Mouse (Mus musculus) heart, postnatal 0 days (tissue): ENCODE data around the gene Gm7534. TPM values are rescaled to one million over a fixed set of nuclear protein-coding genes. Genes with fewer than 3 reads are reported as not detected.
"Not testable (repeated sequence)": the region's sequence is repeated elsewhere in the genome, so short reads cannot be mapped to it uniquely, and the experiment has no call there.

ENCODE experiments used
- ATAC-seq: fragments of 200-750 bp; cut with Nextera tagmentation; 2 replicates; pipeline ENCODE4 v1.8.0; 2017; ENCODE audit warnings: low read depth, moderate number of reproducible peaks, moderate library complexity; ENCODE audit not compliant: insufficient read depth
- DNase-seq: peaks from one replicate; pipeline ENCODE4 v3.0.0-alpha.2; 2016; ENCODE audit warnings: low spot score
- H3K27ac ChIP-seq: fragments of 300-500 bp; sonication (generic); 2 replicates; pipeline ENCODE4 v1.5.1; 2014; ENCODE audit warnings: low read depth, mild to moderate bottlenecking
- H3K27me3 ChIP-seq: fragments of 300-500 bp; sonication (generic); 2 replicates; pipeline ENCODE4 v1.6.1; 2014; ENCODE audit warnings: low read length, mixed read lengths; ENCODE audit not compliant: control insufficient read depth, insufficient read depth
- H3K36me3 ChIP-seq: fragments of 300-500 bp; sonication (generic); replicated peaks from 2 replicates; pipeline ENCODE4 v1.6.1; 2014; ENCODE audit warnings: low read length, mixed read lengths; ENCODE audit not compliant: control insufficient read depth, insufficient read depth
- H3K4me1 ChIP-seq: fragments of 300-500 bp; sonication (generic); 2 replicates; pipeline ENCODE4 v1.6.1; 2014; ENCODE audit warnings: antibody characterized with exemption; ENCODE audit not compliant: control insufficient read depth, insufficient read depth
- H3K4me2 ChIP-seq: fragments of 300-500 bp; sonication (generic); 2 replicates; pipeline ENCODE4 v1.6.1; 2014; ENCODE audit warnings: low read depth, mild to moderate bottlenecking, low read length, moderate library complexity
- H3K4me3 ChIP-seq: fragments of 300-500 bp; sonication (generic); 2 replicates; pipeline ENCODE4 v1.5.1; 2014; ENCODE audit warnings: low read depth, low read length
- H3K9ac ChIP-seq: fragments of 300-500 bp; sonication (generic); replicated peaks from 2 replicates; pipeline ENCODE4 v1.6.1; 2014; ENCODE audit warnings: low read depth, low read length, mixed read lengths
- H3K9me3 ChIP-seq: fragments of 300-500 bp; sonication (generic); replicated peaks from 2 replicates; pipeline ENCODE4 v1.6.1; 2016; ENCODE audit warnings: low read length; ENCODE audit not compliant: control insufficient read depth
- CTCF ChIP-seq: IDR thresholded peaks from 2 replicates; pipeline ENCODE4 v1.5.1; 2016; ENCODE audit warnings: antibody characterized with exemption, control low read depth, low read depth
- EP300 ChIP-seq: IDR thresholded peaks from 2 replicates; pipeline ENCODE4 v1.6.1; 2016; ENCODE audit warnings: antibody characterized with exemption, low read depth
- WGBS: fragments of 180-500 bp; shearing (Covaris S2); extraction: QIAGEN DNeasy Blood & Tissue Kit; methylation state at CpG from one replicate; pipeline ENCODE4 v1.1.7; 2014; 5-methylcytosine and 5-hydroxymethylcytosine counted together
- polyA plus RNA-seq: library from polyadenylated mRNA; unstranded; fragments of >200 nt; fragmentation: Nextera tagmentation; extraction: Ambion mirVana; gene quantifications from 2 replicates; pipeline ENCODE4 v1.2.1, GENCODE M21; 2015
- total RNA-seq: library from RNA; depleted of rRNA; stranded (reverse); fragments of >200 nt; gene quantifications from 2 replicates; pipeline ENCODE4 v1.2.3, GENCODE M21; 2014; ENCODE audit warnings: low replicate concordance; rRNA removed

Gm7534 gene
- total and polyA plus RNA-seq, 2 experiments from 2014 or later, result not detected

DNA sequence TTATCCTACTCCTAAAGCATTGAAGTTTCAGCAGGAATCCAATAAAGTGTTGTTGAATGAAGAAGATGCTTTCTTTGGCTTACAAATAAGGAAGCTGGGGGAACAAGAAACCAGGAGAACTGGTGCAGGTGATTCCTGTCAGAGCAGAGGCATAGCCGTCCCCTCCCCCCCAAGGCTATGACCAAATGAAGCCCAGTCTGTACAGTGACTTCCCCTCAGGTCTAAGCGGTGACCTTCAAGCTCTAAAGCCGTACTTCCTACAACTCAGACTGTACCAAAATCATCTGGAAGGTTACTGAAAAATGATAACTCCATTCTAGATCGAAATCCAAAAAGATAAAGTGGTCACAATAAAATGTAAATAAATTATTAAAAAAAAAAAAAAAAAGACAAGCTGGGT lies 53.4 kb downstream of the Gm7534 start:
- H3K27me3 ChIP-seq, result no peaks in the 10 kb centered on the region
- no peak overlapping the region for H3K4me3 ChIP-seq
- H3K9ac ChIP-seq, result no peak overlapping the region
- no peak for DNase-seq
- H3K4me1 ChIP-seq, result 0 out of 2 replicates have a peak, but pooled peaks cover under 1% of the 10 kb centered on the region
- H3K4me2 ChIP-seq, result no peak overlapping the region
- no peak for ATAC-seq
- H3K9me3 ChIP-seq, result no peaks in the 10 kb centered on the region
- H3K27ac ChIP-seq, result no peak overlapping the region
- 93% methylated on average over 4 of the region's 4 CpGs for WGBS
- peaks cover 61% of the 10 kb centered on the region for H3K36me3 ChIP-seq
- TF ChIP-seq EP300, result no peak
- no peak for TF ChIP-seq CTCF

DNA sequence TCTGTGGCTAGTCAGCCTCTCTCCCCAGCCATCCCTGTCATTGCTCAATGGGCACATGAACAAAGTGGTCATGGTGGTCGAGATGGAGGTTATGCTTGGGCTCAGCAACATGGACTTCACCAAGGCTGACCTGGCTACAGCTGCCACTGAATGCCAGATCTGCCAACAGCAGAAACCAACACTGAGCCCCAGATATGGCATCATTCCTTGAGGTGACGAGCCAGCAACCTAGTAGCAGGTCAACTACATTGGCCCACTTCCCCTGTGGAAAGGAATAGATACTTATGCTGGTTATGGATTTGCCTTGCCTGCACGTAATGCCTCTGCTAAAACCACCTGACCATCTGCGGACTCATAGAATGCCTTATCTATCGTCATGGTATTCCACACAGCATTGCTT lies 58.5 kb downstream of the Gm7534 start:
- WGBS, result 93% methylated on average over 5 of the region's 5 CpGs
- H3K36me3 ChIP-seq, result peaks cover 35% of the 10 kb centered on the region
- ATAC-seq, H3K9ac ChIP-seq, H3K4me2 ChIP-seq, H3K4me1 ChIP-seq, H3K4me3 ChIP-seq, H3K27ac ChIP-seq, H3K27me3 ChIP-seq, DNase-seq, H3K9me3 ChIP-seq: not testable (repeated sequence)

Other genes with a start within 250 kb of the Gm7534 start
- 197 and 271 TPM in 2 replicates for gene Hmgn2, start 234.4 kb downstream of the Gm7534 start, total RNA-seq
- gene Hmgn2, start 234.4 kb downstream of the Gm7534 start, polyA plus RNA-seq, result 867 and 901 TPM in 2 replicates
- gene Dhdds, start 202.1 kb downstream of the Gm7534 start, total RNA-seq, result 38.4 and 39.8 TPM in 2 replicates
- gene Dhdds, start 202.1 kb downstream of the Gm7534 start, polyA plus RNA-seq, result 25.8 and 28.5 TPM in 2 replicates
- not detected in 2 replicates for gene Lin28a, start 184.2 kb downstream of the Gm7534 start, total RNA-seq
- 0.10 TPM in 1 of 2 replicates, not detected in the other for gene Lin28a, start 184.2 kb downstream of the Gm7534 start, polyA plus RNA-seq
- gene Zfp683, start 149.2 kb downstream of the Gm7534 start, total RNA-seq, result not detected in 2 replicates
- gene Zfp683, start 149.2 kb downstream of the Gm7534 start, polyA plus RNA-seq, result not detected in 2 replicates
- gene Crybg2, start 142.2 kb downstream of the Gm7534 start, total RNA-seq, result 0.08 and 6.6 TPM in 2 replicates
- gene Crybg2, start 142.2 kb downstream of the Gm7534 start, polyA plus RNA-seq, result 0.11 TPM in 1 of 2 replicates, not detected in the other
- gene Cd52, start 107.9 kb downstream of the Gm7534 start, total RNA-seq, result 10.5 TPM in 1 of 2 replicates, not detected in the other
- 9.3 and 10.5 TPM in 2 replicates for gene Cd52, start 107.9 kb downstream of the Gm7534 start, polyA plus RNA-seq
- gene Ubxn11, start 100.4 kb downstream of the Gm7534 start, total RNA-seq, result not detected in 2 replicates
- gene Ubxn11, start 100.4 kb downstream of the Gm7534 start, polyA plus RNA-seq, result 0.97 and 1.2 TPM in 2 replicates
- gene Sh3bgrl3, start 74.2 kb downstream of the Gm7534 start, total RNA-seq, result 49.7 and 67.6 TPM in 2 replicates
- 140 and 150 TPM in 2 replicates for gene Sh3bgrl3, start 74.2 kb downstream of the Gm7534 start, polyA plus RNA-seq
- 24.2 and 30.6 TPM in 2 replicates for gene Cep85, start 15.9 kb downstream of the Gm7534 start, total RNA-seq
- gene Cep85, start 15.9 kb downstream of the Gm7534 start, polyA plus RNA-seq, result 27.4 and 29.7 TPM in 2 replicates
- not detected in 2 replicates for gene Catsper4, start 24.4 kb upstream of the Gm7534 start, total RNA-seq
- not detected in 2 replicates for gene Catsper4, start 24.4 kb upstream of the Gm7534 start, polyA plus RNA-seq
- gene Cnksr1, start 35.4 kb upstream of the Gm7534 start, total RNA-seq, result 0.69 and 5.1 TPM in 2 replicates
- gene Cnksr1, start 35.4 kb upstream of the Gm7534 start, polyA plus RNA-seq, result 0.66 and 0.77 TPM in 2 replicates
- gene E130218I03Rik, start 40.7 kb upstream of the Gm7534 start, total RNA-seq, result not detected in 2 replicates
- gene E130218I03Rik, start 40.7 kb upstream of the Gm7534 start, polyA plus RNA-seq, result 0.16 and 0.20 TPM in 2 replicates
- gene Zfp593, start 42.6 kb upstream of the Gm7534 start, total RNA-seq, result 4.0 and 4.2 TPM in 2 replicates
- 5.4 and 6.0 TPM in 2 replicates for gene Zfp593, start 42.6 kb upstream of the Gm7534 start, polyA plus RNA-seq
- gene Gm30191, start 43.9 kb upstream of the Gm7534 start, total RNA-seq, result not detected in 2 replicates
- not detected in 2 replicates for gene Gm30191, start 43.9 kb upstream of the Gm7534 start, polyA plus RNA-seq
- gene Grrp1, start 51.1 kb upstream of the Gm7534 start, total RNA-seq, result 18.4 and 26.1 TPM in 2 replicates
- gene Grrp1, start 51.1 kb upstream of the Gm7534 start, polyA plus RNA-seq, result 6.0 and 6.5 TPM in 2 replicates
- gene Pdik1l, start 84.9 kb upstream of the Gm7534 start, total RNA-seq, result 6.6 and 31.0 TPM in 2 replicates
- 7.7 and 9.4 TPM in 2 replicates for gene Pdik1l, start 84.9 kb upstream of the Gm7534 start, polyA plus RNA-seq
- gene Trim63, start 112.1 kb upstream of the Gm7534 start, total RNA-seq, result 168 and 170 TPM in 2 replicates
- 248 and 281 TPM in 2 replicates for gene Trim63, start 112.1 kb upstream of the Gm7534 start, polyA plus RNA-seq
- gene Slc30a2, start 140.2 kb upstream of the Gm7534 start, total RNA-seq, result 0.38 TPM in 1 of 2 replicates, not detected in the other
- gene Slc30a2, start 140.2 kb upstream of the Gm7534 start, polyA plus RNA-seq, result 0.16 and 0.33 TPM in 2 replicates
- 3.1 and 11.5 TPM in 2 replicates for gene Extl1, start 180.8 kb upstream of the Gm7534 start, total RNA-seq
- 2.9 and 3.4 TPM in 2 replicates for gene Extl1, start 180.8 kb upstream of the Gm7534 start, polyA plus RNA-seq
- 16.3 and 17.2 TPM in 2 replicates for gene Pafah2, start 193.3 kb upstream of the Gm7534 start, total RNA-seq
- 7.2 and 7.8 TPM in 2 replicates for gene Pafah2, start 193.3 kb upstream of the Gm7534 start, polyA plus RNA-seq